Mouse (Mus musculus) myocyte (in vitro differentiated cells): ENCODE measurements around the gene Nt5c3b. TPM values are rescaled to one million over a fixed set of nuclear protein-coding genes. Genes with fewer than 3 reads are reported as not detected.

ENCODE experiments used
- H3K27me3 ChIP-seq: one replicate; pipeline ENCODE4 v1.6.1; 2011; ENCODE audit not compliant: control insufficient read depth, insufficient read depth, insufficient read length
- H3K36me3 ChIP-seq: one replicate; pipeline ENCODE4 v1.6.1; 2011; ENCODE audit not compliant: control insufficient read depth, insufficient read depth
- H3K4me2 ChIP-seq: one replicate; pipeline ENCODE4 v1.6.1; 2011; ENCODE audit warnings: low read depth, control low read depth
- H3K4me3 ChIP-seq: one replicate; pipeline ENCODE4 v1.5.1; 2011; ENCODE audit warnings: mild to moderate bottlenecking, control low read depth, moderate library complexity
- H3K79me2 ChIP-seq: one replicate; pipeline ENCODE4 v1.6.1; 2011; ENCODE audit not compliant: control insufficient read depth, insufficient read depth
- H3ac ChIP-seq: one replicate; pipeline ENCODE4 v1.6.1; 2011; ENCODE audit not compliant: control insufficient read depth, insufficient read length
- CEBPB ChIP-seq: IDR thresholded peaks from 2 replicates; pipeline ENCODE4 v1.6.1; 2011; ENCODE audit warnings: mild to moderate bottlenecking, moderate library complexity; ENCODE audit not compliant: poor library complexity, insufficient read depth, severe bottlenecking
- E2F4 ChIP-seq: IDR thresholded peaks from one replicate; pipeline ENCODE4 v1.6.1; 2011; ENCODE audit warnings: mild to moderate bottlenecking, control low read depth, moderate library complexity; ENCODE audit not compliant: insufficient read depth
- MAX ChIP-seq: IDR thresholded peaks from one replicate; pipeline ENCODE4 v1.6.1; 2011; ENCODE audit warnings: low read depth, mild to moderate bottlenecking, control low read depth
- MYOD1 ChIP-seq, 3 experiments: IDR thresholded peaks; one replicate each; pipeline ENCODE4 v1.6.1; 2011; ENCODE audit warnings: control low read depth in 2 of 3, low read depth in 2 of 3, mild to moderate bottlenecking in 2 of 3, moderate library complexity in 1 of 3; ENCODE audit not compliant: insufficient read length in 2 of 3, control insufficient read depth in 1 of 3
- MYOG ChIP-seq, 3 experiments: IDR thresholded peaks; one replicate each; pipeline ENCODE4 v1.6.1; 2011; ENCODE audit warnings: control low read depth in 2 of 3, low read depth in 2 of 3, mild to moderate bottlenecking in 2 of 3; ENCODE audit not compliant: insufficient read length in 2 of 3, control insufficient read depth in 1 of 3, insufficient read depth in 1 of 3
- POLR2A ChIP-seq: IDR thresholded peaks from one replicate; pipeline ENCODE4 v1.6.1; 2011; ENCODE audit warnings: low read depth, mild to moderate bottlenecking, control low read depth, moderate library complexity; ENCODE audit not compliant: insufficient read length
- POLR2AphosphoS2 ChIP-seq: IDR thresholded peaks from one replicate; pipeline ENCODE4 v1.6.1; 2011; ENCODE audit warnings: low read depth, control low read depth; ENCODE audit not compliant: insufficient read length
- REST ChIP-seq: IDR thresholded peaks from one replicate; pipeline ENCODE4 v1.6.1; 2011; ENCODE audit warnings: mild to moderate bottlenecking, control low read depth, moderate library complexity; ENCODE audit not compliant: insufficient read depth, insufficient read length
- SRF ChIP-seq: IDR thresholded peaks from one replicate; pipeline ENCODE4 v1.6.1; 2011; ENCODE audit warnings: low read depth; ENCODE audit not compliant: control insufficient read depth, insufficient read length
- TCF12 ChIP-seq: IDR thresholded peaks from one replicate; pipeline ENCODE4 v1.6.1; 2011; ENCODE audit warnings: mild to moderate bottlenecking, control low read depth; ENCODE audit not compliant: poor library complexity, insufficient read depth, severe bottlenecking
- TCF3 ChIP-seq: IDR thresholded peaks from one replicate; pipeline ENCODE4 v1.6.1; 2011; ENCODE audit warnings: low read depth, control low read depth; ENCODE audit not compliant: insufficient read length
- USF1 ChIP-seq: IDR thresholded peaks from one replicate; pipeline ENCODE4 v1.6.1; 2011; ENCODE audit warnings: low read depth, mild to moderate bottlenecking, control low read depth, moderate library complexity
- polyA plus RNA-seq: library from polyadenylated mRNA; unstranded; fragments of >200 nt; fragmentation: generic; extraction: Trizol; gene quantifications from one replicate; pipeline ENCODE4 v1.2.1, GENCODE M21; 2012; ENCODE audit warnings: missing spikeins

The Nt5c3b gene
- polyA plus RNA-seq, 1 experiment = 47.6 TPM

DNA sequence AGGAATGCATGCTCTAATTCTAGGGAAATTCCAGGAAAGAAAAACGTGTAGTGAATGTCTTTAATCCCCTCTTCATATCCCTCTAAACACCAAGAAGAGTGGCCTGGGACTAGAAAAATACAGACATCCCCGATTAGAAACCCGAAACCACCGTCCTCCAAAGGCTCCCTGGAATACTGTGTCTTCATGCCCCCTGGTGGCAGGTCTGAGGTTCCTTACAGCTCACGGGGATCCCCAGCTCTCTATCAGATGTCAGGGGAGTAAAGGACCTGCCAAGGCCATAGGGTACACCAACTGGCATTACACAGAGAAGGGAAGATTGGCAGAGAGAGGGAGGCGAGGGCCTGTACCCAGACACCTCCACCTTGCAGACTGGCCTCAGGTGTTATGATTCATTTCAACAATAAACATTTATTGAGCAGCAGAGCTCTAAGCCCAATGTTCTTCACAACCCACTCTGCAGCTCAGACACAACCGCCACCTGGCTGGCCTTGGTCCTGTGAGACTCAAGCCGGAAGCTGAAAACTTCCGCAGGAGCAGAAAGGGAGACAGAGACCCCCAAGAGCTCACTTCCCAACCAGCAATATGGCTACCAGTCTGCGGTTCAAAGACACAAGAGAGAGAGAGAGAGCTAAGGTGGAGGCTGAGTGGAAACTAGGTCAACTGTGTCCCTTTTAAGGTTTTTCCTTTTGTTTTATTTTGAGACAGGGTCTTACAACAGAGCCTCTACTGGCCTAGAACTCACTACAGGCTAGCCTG lies 33.4 kb downstream of the Nt5c3b start:
- H3K27me3 ChIP-seq = no peaks in the 10 kb centered on the region
- H3K4me2 ChIP-seq = no peak overlapping the region
- H3K36me3 ChIP-seq = peaks cover 14% of the 10 kb centered on the region
- no peak overlapping the region for H3K4me3 ChIP-seq
- TF ChIP-seq TCF3 (no peak), SRF (no peak), CEBPB (no peak), POLR2AphosphoS2 (no peak)
- H3K79me2 ChIP-seq = peaks cover 19% of the 10 kb centered on the region
- no peak overlapping the region for H3ac ChIP-seq

DNA sequence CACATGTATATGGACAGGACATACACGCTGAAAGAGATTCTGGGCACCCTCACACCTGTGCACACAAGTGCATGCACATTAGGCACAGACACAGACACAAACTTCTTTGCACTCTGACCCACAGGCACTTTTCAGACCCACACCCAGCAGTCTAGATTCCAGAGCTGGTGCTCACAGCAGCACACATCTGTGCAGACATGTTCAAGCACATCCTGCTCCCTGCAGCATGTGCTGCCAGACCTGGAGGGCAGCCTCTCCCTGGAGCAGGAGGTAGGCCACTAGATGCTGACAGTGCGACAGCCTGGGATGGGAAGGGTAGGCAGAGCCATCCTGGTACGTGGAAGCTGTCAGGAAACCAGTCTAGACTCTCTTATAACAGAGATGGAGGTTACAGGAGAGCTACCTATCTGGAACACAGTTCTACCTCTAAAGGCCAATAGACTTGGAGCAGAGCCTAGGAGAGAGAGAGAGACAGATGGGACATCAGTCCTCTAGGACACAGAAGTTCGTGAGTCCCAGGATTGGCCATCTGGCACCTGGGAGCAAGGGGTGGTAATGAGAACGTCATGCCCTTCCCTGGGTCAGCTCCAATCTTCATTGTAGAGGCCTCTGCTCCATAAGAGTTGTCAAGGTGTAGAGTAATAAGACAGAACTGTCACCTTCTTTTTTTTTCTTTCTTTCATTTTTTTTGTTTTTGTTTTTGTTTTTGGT lies 34.5 kb downstream of the Nt5c3b start:
- H3K4me2 ChIP-seq = no peak overlapping the region
- H3K36me3 ChIP-seq = peaks cover 14% of the 10 kb centered on the region
- H3ac ChIP-seq = no peak overlapping the region
- no peaks in the 10 kb centered on the region for H3K27me3 ChIP-seq
- H3K79me2 ChIP-seq = peaks cover 8% of the 10 kb centered on the region
- no peak overlapping the region for H3K4me3 ChIP-seq
- TF ChIP-seq POLR2A = no peak
- peak; percentile 74 for TF ChIP-seq POLR2AphosphoS2

GRCm38 (mm10) chr11:100406273-100406672 lies 35.3 kb downstream of the Nt5c3b start:
- Histone ChIP-seq H3ac (no peak overlapping the region), H3K27me3 (no peaks in the 10 kb centered on the region), H3K4me3 (no peak overlapping the region), H3K4me2 (no peak overlapping the region), H3K79me2 (peaks cover 8% of the 10 kb centered on the region), H3K36me3 (peaks cover 14% of the 10 kb centered on the region)
- TF ChIP-seq POLR2AphosphoS2 (peak; percentile 87), SRF (no peak)

DNA sequence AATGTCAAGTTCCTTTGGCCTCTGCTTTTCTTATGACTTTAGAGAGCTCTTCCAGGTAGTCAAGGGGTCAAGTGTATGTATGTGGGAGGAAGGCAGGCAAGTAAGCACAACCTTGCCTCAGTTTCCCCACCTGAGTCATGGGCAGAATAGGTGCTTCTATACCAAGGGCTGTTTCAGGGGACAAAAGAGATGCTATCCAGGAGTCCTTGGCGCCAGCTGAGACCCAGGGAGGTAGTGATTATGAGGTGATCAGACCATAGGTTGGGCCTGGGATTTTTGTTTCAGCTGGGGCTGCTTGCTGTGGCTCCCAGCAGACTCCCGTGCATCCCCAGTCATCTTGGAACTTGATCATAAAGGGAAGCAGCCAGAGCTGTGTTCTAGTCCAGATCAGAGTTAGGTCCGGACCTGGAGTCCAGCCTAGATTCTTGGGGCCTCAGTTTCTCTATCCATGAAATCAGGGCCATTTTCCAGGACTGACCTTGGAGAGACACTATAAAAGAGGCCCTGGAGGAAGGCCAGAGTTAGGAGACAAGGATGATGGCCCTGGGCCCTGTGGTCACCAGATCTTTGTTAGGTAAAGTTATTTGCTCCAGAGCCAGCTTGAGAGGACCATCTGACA lies 37.0 kb downstream of the Nt5c3b start:
- Histone ChIP-seq H3K36me3 (no peaks in the 10 kb centered on the region), H3ac (no peak overlapping the region), H3K27me3 (no peaks in the 10 kb centered on the region), H3K79me2 (no peaks in the 10 kb centered on the region), H3K4me3 (no peak overlapping the region), H3K4me2 (no peak overlapping the region)
- TF ChIP-seq E2F4 (no peak), MAX (no peak), SRF (no peak), TCF3 (no peak), MYOG (IDR thresholded peaks at IDR 0.05; ENCODE audit: control insufficient read depth in 1 of 3, insufficient read depth in 1 of 3, insufficient read length in 2 of 3, low read depth in 2 of 3) (no peak), POLR2AphosphoS2 (no peak)

- Histone ChIP-seq H3K27me3 (no peaks in the 10 kb centered on the region), H3K36me3 (no peaks in the 10 kb centered on the region), H3K79me2 (no peaks in the 10 kb centered on the region), H3K4me3 (no peak overlapping the region), H3ac (no peak overlapping the region), H3K4me2 (no peak overlapping the region)
- no peak for TF ChIP-seq POLR2A
- TF ChIP-seq TCF3 = no peak
- TF ChIP-seq CEBPB = no peak
- no peak for TF ChIP-seq SRF
- TF ChIP-seq USF1 = no peak
- no peak for TF ChIP-seq MYOG (IDR thresholded peaks at IDR 0.05; ENCODE audit: control insufficient read depth in 1 of 3, insufficient read depth in 1 of 3, insufficient read length in 2 of 3, low read depth in 2 of 3)
- TF ChIP-seq TCF12 = no peak
- no peak for TF ChIP-seq REST
- TF ChIP-seq E2F4 = no peak
- TF ChIP-seq POLR2AphosphoS2 = no peak
- no peak for TF ChIP-seq MYOD1 (IDR thresholded peaks at IDR 0.05; ENCODE audit: control insufficient read depth in 1 of 3, insufficient read length in 2 of 3, low read depth in 2 of 3)
- TF ChIP-seq MAX = no peak
These were observed 38.0 kb downstream of the Nt5c3b start for GRCm38 (mm10) chr11:100403445-100404134.
